Mouse (Mus musculus) stomach, postnatal 0 days (tissue): ENCODE measurements around the gene Slc35f1.

ENCODE experiments used
- CTCF ChIP-seq: IDR thresholded peaks from 2 replicates; pipeline ENCODE4 v1.5.1; 2016; ENCODE audit warnings: antibody characterized with exemption, low read depth, mild to moderate bottlenecking, moderate library complexity
- EP300 ChIP-seq: optimal IDR thresholded peaks from 2 replicates; pipeline ENCODE3; 2016; ENCODE audit warnings: antibody characterized with exemption

DNA sequence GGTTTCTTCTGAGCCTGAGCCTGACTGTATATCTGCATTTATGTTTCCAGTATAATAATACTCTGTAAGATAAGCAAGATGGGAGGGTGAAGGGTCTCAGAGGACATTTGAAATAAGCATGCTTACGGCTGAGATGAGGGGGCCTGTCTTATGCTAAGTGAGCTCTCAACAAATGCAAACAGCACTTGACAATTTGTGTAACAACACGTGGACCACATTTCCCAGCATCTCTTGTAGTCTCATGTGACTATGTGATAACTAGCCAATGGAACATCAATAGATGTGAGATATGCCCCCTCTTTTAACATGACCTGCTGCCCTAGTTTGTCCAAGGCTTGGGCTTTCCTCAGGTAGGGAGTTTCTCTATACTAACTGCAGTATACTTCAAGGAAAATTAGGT, 460.0 kb downstream of the Slc35f1 start:
- TF ChIP-seq CTCF (no peak), EP300 (no peak)
